Mouse (Mus musculus): Measurements from ENCODE around the gene Zkscan2. TPM values are rescaled to one million over a fixed set of nuclear protein-coding genes. Genes with fewer than 3 reads are reported as not detected.

The Zkscan2 gene
- polyA plus RNA-seq, 1 experiment from 2014 or later: 5.3 TPM

DNA sequence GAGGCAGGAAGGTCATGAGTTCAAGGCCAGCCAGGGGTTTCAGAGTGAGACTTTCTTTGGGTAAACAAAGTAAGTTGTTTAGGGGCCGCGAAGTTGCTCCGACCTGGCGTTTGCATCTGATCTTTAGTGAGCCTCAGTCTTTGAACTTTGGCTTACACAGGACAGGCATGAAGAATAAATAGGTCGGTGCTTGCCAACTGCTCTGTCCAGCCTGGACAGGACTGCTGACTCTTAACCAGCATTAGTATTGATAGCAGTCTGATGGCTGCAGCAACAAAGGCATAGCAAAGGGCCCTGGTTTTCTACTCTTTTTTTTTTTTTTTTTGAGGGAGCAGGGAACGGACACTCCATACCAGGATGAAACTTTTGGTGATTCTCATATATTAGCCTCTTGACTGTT is 47.7 kb downstream of the Zkscan2 start:
- no peak for DNase-seq (ENCODE audit: low spot score)
- no peak overlapping the region for H3K4me3 ChIP-seq (ENCODE audit: low read depth, low read length)
- no peak overlapping the region for H3K9ac ChIP-seq (ENCODE audit: low read length)
- 71% methylated on average over 6 of the region's 6 CpGs for WGBS
- no peak overlapping the region for H3K27ac ChIP-seq (replicated peaks; ENCODE audit: low read depth, low read length)
- H3K9me3 ChIP-seq (ENCODE audit: control insufficient read depth, low read length): no peaks in the 10 kb centered on the region
- no peaks in the 10 kb centered on the region for H3K36me3 ChIP-seq (ENCODE audit: control insufficient read depth, insufficient read depth, low read length)
- no peak for ATAC-seq (ENCODE audit: insufficient number of reproducible peaks, low FRiP score, low TSS enrichment, low read depth)
- H3K27me3 ChIP-seq (ENCODE audit: control insufficient read depth, insufficient read depth, low read length): no peaks in the 10 kb centered on the region
- no peak overlapping the region for H3K4me2 ChIP-seq (ENCODE audit: low read depth, severe bottlenecking)
- H3K4me1 ChIP-seq (ENCODE audit: control insufficient read depth, insufficient read depth, low read length): no peaks in the 10 kb centered on the region

- DNase-seq (ENCODE audit: low spot score) (no peak), ATAC-seq (ENCODE audit: insufficient number of reproducible peaks, low FRiP score, low TSS enrichment, low read depth) (no peak)
- no peak overlapping the region for H3K4me3 ChIP-seq (ENCODE audit: low read depth, low read length)
- no peaks in the 10 kb centered on the region for H3K27me3 ChIP-seq (ENCODE audit: control insufficient read depth, insufficient read depth, low read length)
- 95% methylated on average over 2 of the region's 2 CpGs for WGBS
- H3K4me1 ChIP-seq (ENCODE audit: control insufficient read depth, insufficient read depth, low read length): no peaks in the 10 kb centered on the region
- no peaks in the 10 kb centered on the region for H3K9me3 ChIP-seq (ENCODE audit: control insufficient read depth, low read length)
- H3K4me2 ChIP-seq (ENCODE audit: low read depth, severe bottlenecking): no peak overlapping the region
- H3K27ac ChIP-seq (replicated peaks; ENCODE audit: low read depth, low read length): no peak overlapping the region
- no peak overlapping the region for H3K9ac ChIP-seq (ENCODE audit: low read length)
- no peaks in the 10 kb centered on the region for H3K36me3 ChIP-seq (ENCODE audit: control insufficient read depth, insufficient read depth, low read length)
Measured at GRCm38 (mm10) chr7:123450515-123450914, 49.7 kb downstream of the Zkscan2 start.

GRCm38 (mm10) chr7:123449676-123450075 is 50.6 kb downstream of the Zkscan2 start:
- Histone ChIP-seq H3K9ac (ENCODE audit: low read length) (no peak overlapping the region), H3K27ac (replicated peaks; ENCODE audit: low read depth, low read length) (no peak overlapping the region), H3K36me3 (ENCODE audit: control insufficient read depth, insufficient read depth, low read length) (no peaks in the 10 kb centered on the region), H3K9me3 (ENCODE audit: control insufficient read depth, low read length) (no peaks in the 10 kb centered on the region), H3K4me3 (ENCODE audit: low read depth, low read length) (no peak overlapping the region), H3K4me2 (ENCODE audit: low read depth, severe bottlenecking) (no peak overlapping the region), H3K27me3 (ENCODE audit: control insufficient read depth, insufficient read depth, low read length) (no peaks in the 10 kb centered on the region), H3K4me1 (ENCODE audit: control insufficient read depth, insufficient read depth, low read length) (no peaks in the 10 kb centered on the region)
- DNase-seq (ENCODE audit: low spot score) (no peak), ATAC-seq (ENCODE audit: insufficient number of reproducible peaks, low FRiP score, low TSS enrichment, low read depth) (no peak)
- 66% methylated on average over 10 of the region's 10 CpGs for WGBS

DNA sequence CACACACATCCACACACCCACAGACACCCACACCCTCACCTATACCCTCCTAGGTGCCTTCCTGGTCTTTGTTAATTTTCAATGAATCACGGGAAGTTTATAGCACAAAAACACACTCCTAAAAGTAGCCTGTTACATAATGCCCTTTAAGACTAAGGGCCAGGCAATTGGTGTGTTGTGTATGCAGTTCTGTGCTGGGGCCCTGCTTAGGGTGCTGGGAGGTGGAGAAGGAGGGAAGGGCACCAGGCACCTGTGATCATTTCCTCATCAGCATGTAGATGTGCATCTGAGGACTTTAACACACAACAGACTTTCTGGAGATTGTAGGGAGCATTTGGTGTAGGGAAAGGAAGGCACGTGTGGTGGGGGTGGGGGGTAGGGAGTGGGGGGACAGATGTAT is 51.5 kb downstream of the Zkscan2 start:
- no peak overlapping the region for H3K4me3 ChIP-seq (ENCODE audit: low read depth, low read length)
- no peaks in the 10 kb centered on the region for H3K36me3 ChIP-seq (ENCODE audit: control insufficient read depth, insufficient read depth, low read length)

DNA sequence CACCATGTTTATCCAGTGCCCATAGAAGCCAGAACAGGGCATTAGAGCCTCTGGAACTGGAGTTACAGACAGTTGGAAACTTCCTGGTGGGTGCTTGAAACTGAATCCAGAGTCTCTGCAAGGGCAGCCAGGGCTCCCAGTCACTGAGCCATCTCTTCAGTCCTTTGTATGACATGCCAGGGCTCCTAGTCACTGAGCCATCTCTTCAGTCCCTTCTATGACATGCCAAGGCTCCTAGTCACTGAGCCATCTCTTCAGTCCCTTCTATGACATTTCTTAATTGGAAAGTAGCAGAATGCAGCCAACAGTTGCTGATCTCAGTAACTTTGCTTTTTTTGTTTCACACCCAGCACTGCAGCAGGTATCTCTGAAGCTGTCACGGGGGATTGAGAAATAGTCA is 58.2 kb downstream of the Zkscan2 start:
- no peaks in the 10 kb centered on the region for H3K27me3 ChIP-seq (ENCODE audit: control insufficient read depth, insufficient read depth, low read length)
- H3K36me3 ChIP-seq (ENCODE audit: control insufficient read depth, insufficient read depth, low read length): no peaks in the 10 kb centered on the region
- no peak for ATAC-seq (ENCODE audit: insufficient number of reproducible peaks, low FRiP score, low TSS enrichment, low read depth)
- WGBS: 72% methylated on average over 1 of the region's 1 CpGs
- no peaks in the 10 kb centered on the region for H3K4me1 ChIP-seq (ENCODE audit: control insufficient read depth, insufficient read depth, low read length)
- DNase-seq (ENCODE audit: low spot score): no peak
- H3K27ac ChIP-seq (replicated peaks; ENCODE audit: low read depth, low read length): no peak overlapping the region
- H3K9ac ChIP-seq (ENCODE audit: low read length): no peak overlapping the region
- no peaks in the 10 kb centered on the region for H3K9me3 ChIP-seq (ENCODE audit: control insufficient read depth, low read length)
- no peak overlapping the region for H3K4me2 ChIP-seq (ENCODE audit: low read depth, severe bottlenecking)
- H3K4me3 ChIP-seq (ENCODE audit: low read depth, low read length): no peak overlapping the region

More for the DNA sequence above, 51.5 kb downstream of the Zkscan2 start:
- no peak for ATAC-seq (ENCODE audit: insufficient number of reproducible peaks, low FRiP score, low TSS enrichment, low read depth)
- no peak for DNase-seq (ENCODE audit: low spot score)
- WGBS: 91% methylated on average over 2 of the region's 2 CpGs
- Histone ChIP-seq H3K27ac (replicated peaks; ENCODE audit: low read depth, low read length) (no peak overlapping the region), H3K9me3 (ENCODE audit: control insufficient read depth, low read length) (no peaks in the 10 kb centered on the region), H3K27me3 (ENCODE audit: control insufficient read depth, insufficient read depth, low read length) (no peaks in the 10 kb centered on the region), H3K9ac (ENCODE audit: low read length) (no peak overlapping the region), H3K4me1 (ENCODE audit: control insufficient read depth, insufficient read depth, low read length) (no peaks in the 10 kb centered on the region), H3K4me2 (ENCODE audit: low read depth, severe bottlenecking) (no peak overlapping the region)

DNA sequence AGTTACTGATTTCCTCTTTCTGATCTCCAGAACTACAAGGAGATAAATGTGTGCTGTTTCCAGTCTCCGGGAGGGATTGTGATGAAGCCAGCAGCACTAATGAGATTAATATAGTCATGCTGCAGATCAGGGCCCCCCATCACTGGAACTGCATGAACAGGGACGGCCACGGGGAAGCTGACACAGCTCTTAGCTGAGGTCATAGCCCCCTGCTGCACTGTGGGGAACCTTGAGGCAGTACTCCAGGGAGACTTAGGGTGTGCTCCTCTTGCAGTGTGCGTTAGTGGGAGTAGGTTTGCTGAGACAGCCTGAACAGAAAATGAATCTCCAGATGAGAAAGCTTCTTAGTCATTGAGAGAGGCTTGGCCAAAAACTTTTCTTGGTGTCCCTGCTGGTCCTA is 69.0 kb downstream of the Zkscan2 start:
- H3K4me2 ChIP-seq (ENCODE audit: low read depth, severe bottlenecking): no peak overlapping the region
- H3K4me1 ChIP-seq (ENCODE audit: control insufficient read depth, insufficient read depth, low read length): no peaks in the 10 kb centered on the region
- DNase-seq (ENCODE audit: low spot score) (no peak), ATAC-seq (ENCODE audit: insufficient number of reproducible peaks, low FRiP score, low TSS enrichment, low read depth) (no peak)
- 0 out of 2 replicates have a peak, but pooled peaks cover 2% of the 10 kb centered on the region for H3K36me3 ChIP-seq (ENCODE audit: control insufficient read depth, insufficient read depth, low read length)
- H3K27ac ChIP-seq (replicated peaks; ENCODE audit: low read depth, low read length): no peak overlapping the region
- no peak overlapping the region for H3K9ac ChIP-seq (ENCODE audit: low read length)
- 88% methylated on average over 4 of the region's 4 CpGs for WGBS
- H3K9me3 ChIP-seq (ENCODE audit: control insufficient read depth, low read length): no peaks in the 10 kb centered on the region
- H3K4me3 ChIP-seq (ENCODE audit: low read depth, low read length): no peak overlapping the region
- no peaks in the 10 kb centered on the region for H3K27me3 ChIP-seq (ENCODE audit: control insufficient read depth, insufficient read depth, low read length)

- no peak for DNase-seq (ENCODE audit: low spot score)
- H3K27ac ChIP-seq (replicated peaks; ENCODE audit: low read depth, low read length): no peak overlapping the region
- ATAC-seq (ENCODE audit: insufficient number of reproducible peaks, low FRiP score, low TSS enrichment, low read depth): no peak
- H3K4me3 ChIP-seq (ENCODE audit: low read depth, low read length): no peak overlapping the region
- H3K9me3 ChIP-seq (ENCODE audit: control insufficient read depth, low read length): no peaks in the 10 kb centered on the region
- no peak overlapping the region for H3K4me2 ChIP-seq (ENCODE audit: low read depth, severe bottlenecking)
- no peaks in the 10 kb centered on the region for H3K27me3 ChIP-seq (ENCODE audit: control insufficient read depth, insufficient read depth, low read length)
- no peaks in the 10 kb centered on the region for H3K4me1 ChIP-seq (ENCODE audit: control insufficient read depth, insufficient read depth, low read length)
- H3K36me3 ChIP-seq (ENCODE audit: control insufficient read depth, insufficient read depth, low read length): peaks cover 4% of the 10 kb centered on the region; the same call in 1 of the 2 replicates
- 82% methylated on average over 4 of the region's 4 CpGs for WGBS
- H3K9ac ChIP-seq (ENCODE audit: low read length): no peak overlapping the region
Measured at GRCm38 (mm10) chr7:123430411-123430705, 69.9 kb downstream of the Zkscan2 start.

GRCm38 (mm10) chr7:123429624-123430410 is 70.4 kb downstream of the Zkscan2 start:
- Histone ChIP-seq H3K4me2 (ENCODE audit: low read depth, severe bottlenecking) (no peak overlapping the region), H3K9me3 (ENCODE audit: control insufficient read depth, low read length) (no peaks in the 10 kb centered on the region), H3K27ac (replicated peaks; ENCODE audit: low read depth, low read length) (no peak overlapping the region), H3K36me3 (ENCODE audit: control insufficient read depth, insufficient read depth, low read length) (peaks cover 4% of the 10 kb centered on the region; the same call in 1 of the 2 replicates), H3K27me3 (ENCODE audit: control insufficient read depth, insufficient read depth, low read length) (no peaks in the 10 kb centered on the region), H3K9ac (ENCODE audit: low read length) (no peak overlapping the region), H3K4me3 (ENCODE audit: low read depth, low read length) (no peak overlapping the region), H3K4me1 (ENCODE audit: control insufficient read depth, insufficient read depth, low read length) (no peaks in the 10 kb centered on the region)
- no peak for ATAC-seq (ENCODE audit: insufficient number of reproducible peaks, low FRiP score, low TSS enrichment, low read depth)
- 90% methylated on average over 8 of the region's 8 CpGs for WGBS
- no peak for DNase-seq (ENCODE audit: low spot score)
